Mouse (Mus musculus) neural tube, embryonic 10.5 days (tissue): ENCODE results near the gene Nt5dc1.
"Not testable (repeated sequence)": the region's sequence is repeated elsewhere in the genome, so short reads cannot be mapped to it uniquely, and the experiment has no call there.

Experiments
- DNase-seq: peaks from one replicate; pipeline ENCODE4 v3.0.0-alpha.2; 2017; ENCODE audit warnings: low spot score; ENCODE audit errors: extremely low spot score

Gene Nt5dc1

GRCm38 (mm10) chr10:34316571-34317216 lies 101.7 kb downstream of the Nt5dc1 start:
- peak; percentile 70 for DNase-seq

- no peak for DNase-seq
These were observed 105.8 kb downstream of the Nt5dc1 start for GRCm38 (mm10) chr10:34312536-34312935.

- DNase-seq = no peak
These were observed 108.3 kb downstream of the Nt5dc1 start for GRCm38 (mm10) chr10:34309915-34310685.

GRCm38 (mm10) chr10:34307070-34307469 lies 111.3 kb downstream of the Nt5dc1 start:
- no peak for DNase-seq

- DNase-seq = peak; percentile 33
These were observed 118.0 kb downstream of the Nt5dc1 start for GRCm38 (mm10) chr10:34300368-34300767.

GRCm38 (mm10) chr10:34297980-34298753 lies 120.2 kb downstream of the Nt5dc1 start:
- no peak for DNase-seq

- peak; percentile 94 for DNase-seq
These were observed 120.9 kb downstream of the Nt5dc1 start, which contains the start of gene Tspyl4 for GRCm38 (mm10) chr10:34297299-34297979. Gene Tspyl4 (plus strand): TSS chr10:34297442.

- DNase-seq = no peak
These were observed 121.4 kb downstream of the Nt5dc1 start for GRCm38 (mm10) chr10:34296911-34297298.

- DNase-seq = no peak
These were observed 135.7 kb downstream of the Nt5dc1 start for GRCm38 (mm10) chr10:34282420-34283238.

- DNase-seq = peak; percentile 93
These were observed 136.4 kb downstream of the Nt5dc1 start, which contains the start of gene Tspyl1 for GRCm38 (mm10) chr10:34281962-34282388. Gene Tspyl1 (plus strand): TSS chr10:34282190.

- no peak for DNase-seq
These were observed 137.0 kb downstream of the Nt5dc1 start for GRCm38 (mm10) chr10:34281211-34281961.

- DNase-seq = peak; percentile 38
These were observed 137.7 kb downstream of the Nt5dc1 start for GRCm38 (mm10) chr10:34280591-34281175.

GRCm38 (mm10) chr10:34271681-34272080 lies 146.7 kb downstream of the Nt5dc1 start:
- no peak for DNase-seq

- no peak for DNase-seq
These were observed 150.9 kb downstream of the Nt5dc1 start for GRCm38 (mm10) chr10:34267312-34268070.

- DNase-seq = no peak
These were observed 153.2 kb downstream of the Nt5dc1 start for GRCm38 (mm10) chr10:34265106-34265505.

GRCm38 (mm10) chr10:34252833-34253232 lies 165.5 kb downstream of the Nt5dc1 start:
- DNase-seq = not testable (repeated sequence)

- DNase-seq = no peak
These were observed 168.8 kb downstream of the Nt5dc1 start for GRCm38 (mm10) chr10:34249594-34249993.

GRCm38 (mm10) chr10:34247757-34248156 lies 170.6 kb downstream of the Nt5dc1 start:
- DNase-seq = no peak
